Mouse (Mus musculus) naive thymus-derived CD4-positive, alpha-beta T cell, adult 2 months (primary cell): ENCODE data around the gene Dlgap4.

Source experiments
- DNase-seq: peaks from one replicate; pipeline ENCODE4 v3.0.0-alpha.2; 2011; ENCODE audit warnings: low read depth

Gene Dlgap4

GRCm38 (mm10) chr2:156617536-156617935 is 4.0 kb downstream of the Dlgap4 start:
- DNase-seq: no peak

GRCm38 (mm10) chr2:156620874-156621273 is 7.4 kb downstream of the Dlgap4 start:
- no peak for DNase-seq

- no peak for DNase-seq
These were observed 7.9 kb downstream of the Dlgap4 start for GRCm38 (mm10) chr2:156621449-156621848.

- DNase-seq: no peak
These were observed 8.7 kb downstream of the Dlgap4 start for GRCm38 (mm10) chr2:156622192-156622591.

- no peak for DNase-seq
These were observed 9.7 kb downstream of the Dlgap4 start for GRCm38 (mm10) chr2:156623246-156623645.

- no peak for DNase-seq
These were observed 11.8 kb downstream of the Dlgap4 start for GRCm38 (mm10) chr2:156625307-156625706.

- DNase-seq: no peak
These were observed 12.6 kb downstream of the Dlgap4 start for GRCm38 (mm10) chr2:156626119-156626518.

GRCm38 (mm10) chr2:156626544-156626943 is 13.0 kb downstream of the Dlgap4 start:
- DNase-seq: no peak

- DNase-seq: no peak
These were observed 14.4 kb downstream of the Dlgap4 start for GRCm38 (mm10) chr2:156627917-156628316.

- DNase-seq: no peak
These were observed 16.8 kb downstream of the Dlgap4 start for GRCm38 (mm10) chr2:156630288-156630687.

- no peak for DNase-seq
These were observed 19.2 kb downstream of the Dlgap4 start for GRCm38 (mm10) chr2:156632721-156633120.

- DNase-seq: no peak
These were observed 21.6 kb downstream of the Dlgap4 start for GRCm38 (mm10) chr2:156635091-156635490.

- no peak for DNase-seq
These were observed 27.6 kb downstream of the Dlgap4 start for GRCm38 (mm10) chr2:156641141-156641540.

- no peak for DNase-seq
These were observed 29.4 kb downstream of the Dlgap4 start for GRCm38 (mm10) chr2:156642931-156643330.

GRCm38 (mm10) chr2:156643406-156643805 is 29.9 kb downstream of the Dlgap4 start:
- DNase-seq: no peak

GRCm38 (mm10) chr2:156645145-156645544 is 31.6 kb downstream of the Dlgap4 start:
- no peak for DNase-seq

- no peak for DNase-seq
These were observed 33.4 kb downstream of the Dlgap4 start for GRCm38 (mm10) chr2:156646877-156647276.

GRCm38 (mm10) chr2:156648042-156648441 is 34.5 kb downstream of the Dlgap4 start:
- no peak for DNase-seq

GRCm38 (mm10) chr2:156649450-156649849 is 35.9 kb downstream of the Dlgap4 start:
- DNase-seq: no peak

- no peak for DNase-seq
These were observed 37.5 kb downstream of the Dlgap4 start for GRCm38 (mm10) chr2:156651019-156651418.

GRCm38 (mm10) chr2:156652841-156653240 is 39.3 kb downstream of the Dlgap4 start:
- DNase-seq: peak; percentile 9

GRCm38 (mm10) chr2:156654148-156654547 is 40.6 kb downstream of the Dlgap4 start:
- DNase-seq: no peak

- DNase-seq: no peak
These were observed 42.1 kb downstream of the Dlgap4 start for GRCm38 (mm10) chr2:156655626-156656025.

- no peak for DNase-seq
These were observed 44.0 kb downstream of the Dlgap4 start for GRCm38 (mm10) chr2:156657522-156657921.

- no peak for DNase-seq
These were observed 44.7 kb downstream of the Dlgap4 start for GRCm38 (mm10) chr2:156658221-156658620.
